Mouse (Mus musculus): Measurements from ENCODE around the gene Chrna9.

DNA sequence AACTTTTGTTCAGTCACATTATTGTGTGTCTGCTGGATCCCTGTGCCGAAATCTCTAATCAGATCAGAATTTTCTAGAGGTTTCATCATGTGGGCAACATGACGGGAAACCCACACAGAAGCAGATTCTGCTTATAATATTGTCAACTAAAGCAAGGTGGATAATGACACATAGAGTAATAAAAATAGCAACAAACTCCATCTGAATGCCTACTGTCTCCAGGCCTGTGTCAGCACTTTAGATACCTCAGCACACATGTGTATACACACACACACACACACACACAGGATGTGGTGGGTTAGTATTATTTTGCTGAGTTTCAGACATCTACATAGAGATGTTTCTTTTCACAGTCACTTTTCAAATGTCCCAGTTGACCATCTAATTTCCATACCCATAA is 37.0 kb upstream of the Chrna9 start:
- TF ChIP-seq CTCF (IDR thresholded peaks at IDR 0.05; ENCODE audit: control insufficient read depth, insufficient read depth, insufficient replicate concordance, low read depth, low read length) (no peak), POLR2A (IDR thresholded peaks at IDR 0.05; ENCODE audit: control insufficient read depth, low read depth, low read length) (no peak)
